Mouse (Mus musculus): Measurements from ENCODE around the gene Mdm1. TPM values are rescaled to one million over a fixed set of nuclear protein-coding genes. Genes with fewer than 3 reads are reported as not detected.

The Mdm1 gene
- polyA plus RNA-seq, 1 experiment from 2014 or later, result 39.6 TPM

GRCm38 (mm10) chr10:118125776-118126445, 15.7 kb upstream of the Mdm1 start:
- H3K9ac ChIP-seq, result no peak overlapping the region
- no peak overlapping the region for H3K4me2 ChIP-seq
- no peaks in the 10 kb centered on the region for H3K9me3 ChIP-seq
- no peaks in the 10 kb centered on the region; the same call in 1 of the 2 replicates for H3K4me1 ChIP-seq
- peaks cover 27% of the 10 kb centered on the region for H3K27me3 ChIP-seq
- no peaks in the 10 kb centered on the region for H3K36me3 ChIP-seq
- no peak overlapping the region for H3K4me3 ChIP-seq
- 78% methylated on average over 25 of the region's 25 CpGs for WGBS
- H3K27ac ChIP-seq, result no peak overlapping the region
- ATAC-seq (ENCODE audit: insufficient number of reproducible peaks, insufficient read depth, low FRiP score, low TSS enrichment, low read depth), result no peak

GRCm38 (mm10) chr10:118129001-118129682, 12.5 kb upstream of the Mdm1 start:
- 41% methylated on average over 20 of the region's 20 CpGs for WGBS
- H3K9ac ChIP-seq, result no peak overlapping the region
- no peak overlapping the region for H3K27ac ChIP-seq
- no peaks in the 10 kb centered on the region for H3K36me3 ChIP-seq
- no peaks in the 10 kb centered on the region for H3K9me3 ChIP-seq
- no peak for ATAC-seq (ENCODE audit: insufficient number of reproducible peaks, insufficient read depth, low FRiP score, low TSS enrichment, low read depth)
- no peak overlapping the region for H3K4me2 ChIP-seq
- H3K4me1 ChIP-seq, result no peaks in the 10 kb centered on the region
- peaks cover 27% of the 10 kb centered on the region for H3K27me3 ChIP-seq
- H3K4me3 ChIP-seq, result 0 out of 2 replicates have a peak overlapping the region, but pooled peaks have one; percentile 1

GRCm38 (mm10) chr10:118130016-118130415, 11.6 kb upstream of the Mdm1 start:
- no peak overlapping the region for H3K4me2 ChIP-seq
- H3K4me1 ChIP-seq, result no peaks in the 10 kb centered on the region
- no peaks in the 10 kb centered on the region for H3K36me3 ChIP-seq
- peaks cover 27% of the 10 kb centered on the region for H3K27me3 ChIP-seq
- no peak for ATAC-seq (ENCODE audit: insufficient number of reproducible peaks, insufficient read depth, low FRiP score, low TSS enrichment, low read depth)
- H3K4me3 ChIP-seq, result no peak overlapping the region
- no peak overlapping the region for H3K9ac ChIP-seq
- H3K27ac ChIP-seq, result no peak overlapping the region
- H3K9me3 ChIP-seq, result no peaks in the 10 kb centered on the region
- WGBS, result 45% methylated on average over 2 of the region's 2 CpGs

- Histone ChIP-seq H3K36me3 (no peaks in the 10 kb centered on the region), H3K27ac (no peak overlapping the region), H3K9ac (no peak overlapping the region), H3K4me3 (no peak overlapping the region), H3K4me2 (peak overlapping the region; percentile 18; the same call in 1 of the 2 replicates), H3K9me3 (no peaks in the 10 kb centered on the region), H3K4me1 (no peaks in the 10 kb centered on the region), H3K27me3 (peaks cover 22% of the 10 kb centered on the region)
- 0 out of 2 replicates have a peak, but pooled peaks have one; percentile 32 for ATAC-seq (ENCODE audit: insufficient number of reproducible peaks, insufficient read depth, low FRiP score, low TSS enrichment, low read depth)
- WGBS, result 71% methylated on average over 6 of the region's 6 CpGs
Observed at GRCm38 (mm10) chr10:118132993-118133392, 8.6 kb upstream of the Mdm1 start.

- H3K27me3 ChIP-seq, result no peaks in the 10 kb centered on the region
- no peak for ATAC-seq (ENCODE audit: insufficient number of reproducible peaks, insufficient read depth, low FRiP score, low TSS enrichment, low read depth)
- no peaks in the 10 kb centered on the region for H3K9me3 ChIP-seq
- no peak overlapping the region for H3K27ac ChIP-seq
- no peak overlapping the region for H3K9ac ChIP-seq
- H3K4me3 ChIP-seq, result no peak overlapping the region
- peaks cover 9% of the 10 kb centered on the region for H3K4me1 ChIP-seq
- no peaks in the 10 kb centered on the region for H3K36me3 ChIP-seq
- WGBS, result 90% methylated on average over 11 of the region's 11 CpGs
- H3K4me2 ChIP-seq, result no peak overlapping the region
Observed at GRCm38 (mm10) chr10:118138508-118138907, 3.1 kb upstream of the Mdm1 start.

- no peak overlapping the region for H3K9ac ChIP-seq
- H3K36me3 ChIP-seq, result no peaks in the 10 kb centered on the region
- H3K27ac ChIP-seq, result no peak overlapping the region
- H3K4me3 ChIP-seq, result no peak overlapping the region
- ATAC-seq (ENCODE audit: insufficient number of reproducible peaks, insufficient read depth, low FRiP score, low TSS enrichment, low read depth), result no peak
- no peaks in the 10 kb centered on the region for H3K9me3 ChIP-seq
- no peaks in the 10 kb centered on the region for H3K27me3 ChIP-seq
- peaks cover 11% of the 10 kb centered on the region for H3K4me1 ChIP-seq
- WGBS, result 79% methylated on average over 8 of the region's 8 CpGs
- no peak overlapping the region for H3K4me2 ChIP-seq
Observed at GRCm38 (mm10) chr10:118139837-118140570, 1.6 kb upstream of the Mdm1 start.

GRCm38 (mm10) chr10:118141884-118142801, 532 bp downstream of the Mdm1 start:
- H3K9me3 ChIP-seq, result no peaks in the 10 kb centered on the region
- peak; percentile 65; the same call in 1 of the 2 replicates for ATAC-seq (ENCODE audit: insufficient number of reproducible peaks, insufficient read depth, low FRiP score, low TSS enrichment, low read depth)
- 2% methylated on average over 53 of the region's 53 CpGs for WGBS
- no peaks in the 10 kb centered on the region for H3K27me3 ChIP-seq
- peak overlapping the region; percentile 79 for H3K9ac ChIP-seq
- H3K4me3 ChIP-seq, result peak overlapping the region; percentile 86
- peak overlapping the region; percentile 73 for H3K4me2 ChIP-seq
- H3K36me3 ChIP-seq, result peaks cover 10% of the 10 kb centered on the region
- no peak overlapping the region for H3K27ac ChIP-seq
- peaks cover 11% of the 10 kb centered on the region for H3K4me1 ChIP-seq

- Histone ChIP-seq H3K4me1 (peaks cover 10% of the 10 kb centered on the region), H3K9ac (no peak overlapping the region), H3K27ac (no peak overlapping the region), H3K27me3 (no peaks in the 10 kb centered on the region), H3K9me3 (no peaks in the 10 kb centered on the region), H3K36me3 (peaks cover 48% of the 10 kb centered on the region), H3K4me2 (no peak overlapping the region), H3K4me3 (no peak overlapping the region)
- 56% methylated on average over 5 of the region's 5 CpGs for WGBS
- ATAC-seq (ENCODE audit: insufficient number of reproducible peaks, insufficient read depth, low FRiP score, low TSS enrichment, low read depth), result no peak
Observed at GRCm38 (mm10) chr10:118149381-118149780, 7.8 kb downstream of the Mdm1 start.

- H3K4me3 ChIP-seq, result no peak overlapping the region
- no peaks in the 10 kb centered on the region for H3K9me3 ChIP-seq
- no peak overlapping the region for H3K9ac ChIP-seq
- 84% methylated on average over 9 of the region's 9 CpGs for WGBS
- peaks cover 56% of the 10 kb centered on the region for H3K36me3 ChIP-seq
- H3K27ac ChIP-seq, result no peak overlapping the region
- H3K4me1 ChIP-seq, result peaks cover 10% of the 10 kb centered on the region
- no peaks in the 10 kb centered on the region for H3K27me3 ChIP-seq
- no peak overlapping the region for H3K4me2 ChIP-seq
- ATAC-seq (ENCODE audit: insufficient number of reproducible peaks, insufficient read depth, low FRiP score, low TSS enrichment, low read depth), result no peak
Observed at GRCm38 (mm10) chr10:118150866-118151265, 9.3 kb downstream of the Mdm1 start.

- Histone ChIP-seq H3K4me1 (no peaks in the 10 kb centered on the region), H3K27me3 (no peaks in the 10 kb centered on the region), H3K9me3 (no peaks in the 10 kb centered on the region), H3K4me2 (no peak overlapping the region), H3K9ac (no peak overlapping the region), H3K4me3 (no peak overlapping the region), H3K27ac (no peak overlapping the region), H3K36me3 (peaks cover 64% of the 10 kb centered on the region)
- no peak for ATAC-seq (ENCODE audit: insufficient number of reproducible peaks, insufficient read depth, low FRiP score, low TSS enrichment, low read depth)
Observed at GRCm38 (mm10) chr10:118155932-118156331, 14.3 kb downstream of the Mdm1 start.

- H3K9ac ChIP-seq, result no peak overlapping the region
- H3K4me2 ChIP-seq, result no peak overlapping the region
- no peak overlapping the region for H3K4me3 ChIP-seq
- no peaks in the 10 kb centered on the region for H3K4me1 ChIP-seq
- 92% methylated on average over 2 of the region's 2 CpGs for WGBS
- peaks cover 77% of the 10 kb centered on the region for H3K36me3 ChIP-seq
- H3K27me3 ChIP-seq, result no peaks in the 10 kb centered on the region
- no peak for ATAC-seq (ENCODE audit: insufficient number of reproducible peaks, insufficient read depth, low FRiP score, low TSS enrichment, low read depth)
- no peak overlapping the region for H3K27ac ChIP-seq
- no peaks in the 10 kb centered on the region for H3K9me3 ChIP-seq
Observed at GRCm38 (mm10) chr10:118161131-118161530, 19.5 kb downstream of the Mdm1 start.

All from embryonic facial prominence, embryonic 13.5 days (tissue).